Mouse (Mus musculus) layer of hippocampus, adult 18-20 months (tissue): ENCODE measurements around the gene Naxd. TPM values are rescaled to one million over a fixed set of nuclear protein-coding genes. Genes with fewer than 3 reads are reported as not detected.
"Not testable (repeated sequence)": the region's sequence is repeated elsewhere in the genome, so short reads cannot be mapped to it uniquely, and the experiment has no call there.

Experiments used
- DNase-seq, 2 experiments: peaks; one replicate each; pipeline ENCODE4 v3.0.0; 2022; ENCODE audit warnings: low spot score in 2 of 2
- total RNA-seq, 2 experiments: library from RNA; stranded (reverse); gene quantifications; 2 replicates each; pipeline ENCODE4 v1.2.3; 2021

Gene Naxd
- total RNA-seq, 2 experiments from 2014 or later, result 56.0 to 59.7 TPM

- no peak for DNase-seq
These were observed 13.7 kb downstream of the Naxd start for GRCm38 (mm10) chr8:11510971-11511370.

GRCm38 (mm10) chr8:11512711-11513110 lies 15.4 kb downstream of the Naxd start:
- DNase-seq, result no peak

- no peak for DNase-seq
These were observed 15.9 kb downstream of the Naxd start for GRCm38 (mm10) chr8:11513247-11513646.

- DNase-seq, result no peak
These were observed 19.0 kb downstream of the Naxd start for GRCm38 (mm10) chr8:11516292-11516691.

- peak; percentile 46 to 65 for DNase-seq
These were observed 20.2 kb downstream of the Naxd start for GRCm38 (mm10) chr8:11517366-11518055.

GRCm38 (mm10) chr8:11518056-11518396 lies 20.7 kb downstream of the Naxd start:
- DNase-seq, result no peak

- DNase-seq, result no peak
These were observed 21.4 kb downstream of the Naxd start for GRCm38 (mm10) chr8:11518676-11519075.

- DNase-seq, result no peak
These were observed 26.0 kb downstream of the Naxd start for GRCm38 (mm10) chr8:11523331-11523730.

GRCm38 (mm10) chr8:11530155-11530770 lies 33.0 kb downstream of the Naxd start:
- DNase-seq, result no peak

- DNase-seq, result no peak
These were observed 33.5 kb downstream of the Naxd start for GRCm38 (mm10) chr8:11530849-11531248.

- DNase-seq, result peak in 1 of 2 experiments; percentile 46
These were observed 37.2 kb downstream of the Naxd start for GRCm38 (mm10) chr8:11534494-11534893.

- no peak for DNase-seq
These were observed 41.7 kb downstream of the Naxd start for GRCm38 (mm10) chr8:11539049-11539448.

- no peak for DNase-seq
These were observed 42.9 kb downstream of the Naxd start for GRCm38 (mm10) chr8:11540182-11540581.

- DNase-seq, result no peak
These were observed 44.7 kb downstream of the Naxd start for GRCm38 (mm10) chr8:11542031-11542430.

GRCm38 (mm10) chr8:11542866-11543265 lies 45.6 kb downstream of the Naxd start:
- DNase-seq, result no peak

- peak in 1 of 2 experiments; percentile 41 for DNase-seq
These were observed 47.1 kb downstream of the Naxd start for GRCm38 (mm10) chr8:11544386-11544785.

GRCm38 (mm10) chr8:11547063-11547462 lies 49.8 kb downstream of the Naxd start:
- no peak for DNase-seq

- peak in 1 of 2 experiments; percentile 41 for DNase-seq
These were observed 52.4 kb downstream of the Naxd start for GRCm38 (mm10) chr8:11549706-11550105.

GRCm38 (mm10) chr8:11550281-11550948 lies 53.1 kb downstream of the Naxd start, which contains the start of gene Cars2:
TSS of gene Cars2 (minus strand) at chr8:11550783.
- DNase-seq, result peak; percentile 89 to 93

- not testable (repeated sequence) for DNase-seq
These were observed 54.2 kb downstream of the Naxd start for GRCm38 (mm10) chr8:11551497-11551896.

- no peak for DNase-seq
These were observed 55.1 kb downstream of the Naxd start for GRCm38 (mm10) chr8:11552390-11552789.
